Mouse (Mus musculus) right cerebral cortex, postnatal 36 days (tissue): Measurements from ENCODE around the gene Foxp1.

Source experiments
- DNase-seq, 2 experiments: peaks; one replicate each; pipeline ENCODE4 v3.0.0; 2022; ENCODE audit warnings: low spot score in 2 of 2, mixed read lengths in 1 of 2

Foxp1 gene

GRCm38 (mm10) chr6:99439878-99440361, 82.6 kb downstream of the Foxp1 start:
- DNase-seq = no peak

- DNase-seq = no peak
These were observed 83.2 kb downstream of the Foxp1 start for GRCm38 (mm10) chr6:99439214-99439877.

DNA sequence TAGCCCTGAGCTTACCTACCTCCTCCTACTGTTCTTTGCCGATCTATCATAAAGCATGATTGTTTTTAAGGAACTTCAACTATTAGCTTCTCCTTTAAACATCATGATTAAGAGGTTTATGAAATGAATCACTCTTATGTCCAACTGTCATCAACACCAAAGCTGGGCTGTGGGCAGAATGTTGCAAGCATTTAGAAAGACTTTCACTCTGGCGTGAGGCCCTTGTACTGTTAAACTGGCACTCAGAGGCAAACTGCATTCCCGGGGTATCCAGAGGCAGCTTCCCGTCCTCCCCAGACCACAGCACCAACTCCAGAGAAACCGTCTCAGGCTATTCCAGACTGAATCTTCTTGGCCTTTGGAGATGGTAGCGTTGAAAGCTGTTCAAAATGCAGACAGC, 86.2 kb downstream of the Foxp1 start:
- DNase-seq = no peak

- DNase-seq = no peak
These were observed 87.4 kb downstream of the Foxp1 start for GRCm38 (mm10) chr6:99435140-99435539.

DNA sequence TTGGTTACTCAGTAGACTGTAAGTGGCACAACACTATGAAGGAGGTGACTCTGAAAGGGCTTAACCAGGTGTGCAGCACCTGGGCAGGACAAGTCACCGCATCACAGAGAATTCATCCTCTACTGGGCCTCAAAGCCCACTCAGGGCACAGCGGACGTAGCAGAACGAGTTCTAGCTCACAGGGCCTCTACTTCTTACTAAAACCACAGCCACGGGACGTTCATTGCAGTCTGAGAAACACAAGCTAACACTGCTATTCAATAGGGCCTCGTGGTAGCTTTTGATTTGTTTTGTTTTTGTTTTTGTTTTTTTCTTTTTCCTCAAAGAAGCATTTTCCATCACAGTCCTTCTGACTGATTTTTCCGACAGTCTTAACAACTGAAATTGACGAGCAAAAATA, 89.5 kb downstream of the Foxp1 start:
- DNase-seq = no peak

DNA sequence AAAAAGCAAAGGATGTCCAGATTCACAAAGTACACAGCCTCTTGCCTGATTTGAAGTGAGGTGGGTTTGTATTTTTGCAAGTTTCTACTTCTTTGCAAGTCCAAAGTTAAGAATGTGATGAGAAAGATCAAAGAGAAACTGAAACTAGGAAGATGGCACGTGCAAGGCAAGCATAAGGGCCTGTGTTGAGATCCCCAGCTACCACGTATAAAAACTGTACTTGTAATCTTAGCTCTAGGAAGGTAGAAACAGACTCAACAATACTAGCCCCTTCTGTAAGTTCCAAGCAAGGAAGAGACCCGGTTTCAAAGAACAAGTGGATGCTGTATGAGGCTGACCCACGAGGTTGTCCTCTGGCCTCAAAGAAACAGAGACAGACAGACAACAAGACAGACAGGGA, 90.6 kb downstream of the Foxp1 start:
- no peak for DNase-seq

DNA sequence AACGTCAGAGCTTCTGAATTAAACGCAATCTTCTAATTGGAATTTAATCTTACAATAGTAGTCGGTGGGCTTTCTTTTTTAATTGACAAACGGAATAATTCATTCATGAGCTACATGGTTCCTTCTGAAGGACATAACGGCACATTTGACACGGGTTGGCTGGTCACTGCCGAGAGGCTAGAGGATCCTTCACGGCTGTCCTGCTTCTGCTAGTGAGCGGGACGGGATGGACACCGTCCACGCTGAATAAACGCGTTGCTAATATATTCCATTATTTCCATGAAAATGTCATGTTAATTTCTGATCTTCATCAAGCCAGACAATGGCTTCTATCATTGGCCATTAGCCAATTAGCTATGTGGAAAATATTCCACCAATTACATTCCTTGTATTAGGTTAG, 92.0 kb downstream of the Foxp1 start:
- DNase-seq = no peak

GRCm38 (mm10) chr6:99429378-99430131, 93.0 kb downstream of the Foxp1 start:
- no peak for DNase-seq

DNA sequence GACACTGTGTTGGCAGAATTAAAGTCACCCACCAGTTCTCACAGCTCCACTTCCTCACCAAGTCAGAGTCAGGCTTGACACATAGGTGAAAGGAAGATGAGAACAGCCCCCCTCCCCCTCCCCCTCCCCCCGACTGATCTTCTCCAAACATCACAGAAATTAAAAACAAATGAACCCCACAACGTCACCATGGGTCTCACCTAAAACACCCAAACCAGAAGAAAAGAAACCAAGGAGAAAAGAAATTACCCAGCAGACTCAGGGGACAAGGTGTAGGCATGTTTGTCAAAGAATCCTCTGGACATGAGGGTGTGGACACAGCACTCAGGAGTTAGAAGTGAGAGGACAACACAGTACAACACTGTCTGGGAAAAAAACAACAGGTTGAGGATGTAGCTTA, 93.6 kb downstream of the Foxp1 start:
- DNase-seq = no peak

DNA sequence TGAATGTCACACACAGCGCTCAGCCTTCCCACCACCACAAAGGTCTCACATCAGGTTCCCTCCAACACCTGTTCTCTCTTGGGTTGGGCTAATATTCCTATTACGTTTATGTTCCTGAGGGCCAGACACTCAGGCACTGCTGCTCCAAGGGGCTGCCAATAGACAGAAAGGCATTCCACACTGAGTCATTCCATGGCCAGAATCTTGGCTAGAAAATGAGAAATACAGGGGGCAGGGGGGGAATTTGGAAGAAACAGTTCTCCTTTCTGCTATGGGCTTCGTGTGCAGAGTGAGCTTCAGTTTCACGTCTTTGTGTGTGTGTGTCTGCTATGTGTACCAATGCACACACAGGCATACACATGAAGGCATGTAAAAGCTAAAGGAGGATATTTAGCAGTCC, 95.2 kb downstream of the Foxp1 start:
- no peak for DNase-seq

GRCm38 (mm10) chr6:99425044-99425443, 97.5 kb downstream of the Foxp1 start:
- no peak for DNase-seq

DNA sequence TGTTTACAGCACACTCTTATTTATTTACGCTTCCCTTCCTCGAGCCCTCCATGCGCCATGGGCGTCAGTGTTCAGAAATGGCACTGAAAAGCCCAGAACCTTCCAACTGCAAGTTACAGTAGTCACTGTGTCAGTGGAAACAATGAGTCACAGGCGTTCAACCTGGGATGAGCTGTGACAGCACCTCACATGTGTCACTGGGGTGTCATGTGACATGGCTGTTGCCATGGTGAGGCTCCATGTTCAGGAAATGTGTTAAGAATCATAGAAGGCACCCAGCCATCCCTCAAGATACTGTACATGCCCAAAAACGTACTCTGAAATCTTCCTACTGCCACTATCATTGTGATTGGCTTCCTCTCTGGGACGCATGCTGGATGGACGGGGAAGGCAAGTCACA, 101.9 kb downstream of the Foxp1 start:
- peak in 1 of 2 experiments; percentile 10 for DNase-seq

DNA sequence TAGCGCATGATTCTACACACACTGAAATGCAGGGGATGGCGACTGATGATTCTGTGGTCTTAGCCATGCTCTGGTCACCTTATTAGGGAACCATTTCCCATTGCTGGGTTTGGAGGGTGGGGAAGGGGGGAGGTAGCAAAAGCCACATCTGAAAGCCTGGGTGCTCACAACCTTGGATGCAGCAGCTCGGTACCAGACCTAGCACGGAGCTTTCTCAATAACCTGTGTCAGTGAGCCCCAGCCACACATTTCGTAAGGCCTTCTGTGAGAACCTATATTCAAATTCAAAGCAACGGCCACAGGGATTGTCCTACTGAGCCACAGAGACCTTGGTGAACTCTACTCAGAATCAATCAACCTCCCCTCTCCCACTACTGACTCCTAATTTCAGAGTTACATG, 109.9 kb downstream of the Foxp1 start:
- no peak for DNase-seq

- no peak for DNase-seq
These were observed 112.9 kb downstream of the Foxp1 start for GRCm38 (mm10) chr6:99409602-99410001.

GRCm38 (mm10) chr6:99408880-99409279, 113.6 kb downstream of the Foxp1 start:
- no peak for DNase-seq

- no peak for DNase-seq
These were observed 118.6 kb downstream of the Foxp1 start for GRCm38 (mm10) chr6:99403755-99404390.

GRCm38 (mm10) chr6:99402941-99403340, 119.6 kb downstream of the Foxp1 start:
- no peak for DNase-seq

GRCm38 (mm10) chr6:99402370-99402769, 120.2 kb downstream of the Foxp1 start:
- DNase-seq = no peak

- no peak for DNase-seq
These were observed 120.7 kb downstream of the Foxp1 start for GRCm38 (mm10) chr6:99401801-99402200.

GRCm38 (mm10) chr6:99401211-99401610, 121.3 kb downstream of the Foxp1 start:
- DNase-seq = no peak

DNA sequence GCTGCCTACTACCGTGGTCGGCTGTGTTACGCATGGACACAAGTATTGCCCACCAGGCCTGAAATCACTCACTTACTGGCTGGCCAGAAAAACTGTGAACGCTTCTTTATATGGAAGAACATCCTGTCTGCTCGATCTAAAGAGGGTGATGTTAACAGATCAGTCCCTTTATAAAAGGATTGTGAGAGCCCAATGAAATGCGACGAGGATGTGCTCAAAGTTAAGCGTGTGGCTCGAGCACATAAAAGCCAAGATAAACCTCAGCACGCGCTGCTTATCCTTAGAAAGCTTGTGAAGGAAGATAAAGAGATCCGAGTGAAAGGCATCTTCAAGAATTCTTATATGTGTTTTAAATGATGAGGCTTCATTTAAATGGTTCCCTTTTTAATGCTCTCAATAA, 126.8 kb downstream of the Foxp1 start:
- no peak for DNase-seq

- DNase-seq = no peak
These were observed 127.7 kb downstream of the Foxp1 start for GRCm38 (mm10) chr6:99394801-99395200.

DNA sequence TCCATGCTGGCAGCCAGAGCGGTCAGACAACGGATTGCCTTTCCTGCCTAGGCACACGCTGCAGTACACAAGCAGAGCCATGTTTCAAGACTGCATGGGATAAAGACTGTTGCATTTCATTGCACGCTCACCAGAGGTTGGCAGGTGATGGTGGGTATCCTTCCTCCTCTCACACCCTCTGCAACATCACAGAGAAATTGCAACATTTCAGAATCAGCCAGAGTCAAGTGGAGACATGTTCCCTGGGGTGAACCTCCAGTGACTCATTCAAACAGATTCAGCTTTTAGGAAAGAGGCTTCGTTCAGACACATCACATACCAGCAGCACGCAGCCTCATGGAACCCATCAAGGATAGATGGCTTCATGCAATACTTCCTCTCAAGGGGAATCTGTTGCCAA, 130.0 kb downstream of the Foxp1 start:
- no peak for DNase-seq
